ENCODE assay signal across 9 mouse cellular contexts in the genomic region with DNA sequence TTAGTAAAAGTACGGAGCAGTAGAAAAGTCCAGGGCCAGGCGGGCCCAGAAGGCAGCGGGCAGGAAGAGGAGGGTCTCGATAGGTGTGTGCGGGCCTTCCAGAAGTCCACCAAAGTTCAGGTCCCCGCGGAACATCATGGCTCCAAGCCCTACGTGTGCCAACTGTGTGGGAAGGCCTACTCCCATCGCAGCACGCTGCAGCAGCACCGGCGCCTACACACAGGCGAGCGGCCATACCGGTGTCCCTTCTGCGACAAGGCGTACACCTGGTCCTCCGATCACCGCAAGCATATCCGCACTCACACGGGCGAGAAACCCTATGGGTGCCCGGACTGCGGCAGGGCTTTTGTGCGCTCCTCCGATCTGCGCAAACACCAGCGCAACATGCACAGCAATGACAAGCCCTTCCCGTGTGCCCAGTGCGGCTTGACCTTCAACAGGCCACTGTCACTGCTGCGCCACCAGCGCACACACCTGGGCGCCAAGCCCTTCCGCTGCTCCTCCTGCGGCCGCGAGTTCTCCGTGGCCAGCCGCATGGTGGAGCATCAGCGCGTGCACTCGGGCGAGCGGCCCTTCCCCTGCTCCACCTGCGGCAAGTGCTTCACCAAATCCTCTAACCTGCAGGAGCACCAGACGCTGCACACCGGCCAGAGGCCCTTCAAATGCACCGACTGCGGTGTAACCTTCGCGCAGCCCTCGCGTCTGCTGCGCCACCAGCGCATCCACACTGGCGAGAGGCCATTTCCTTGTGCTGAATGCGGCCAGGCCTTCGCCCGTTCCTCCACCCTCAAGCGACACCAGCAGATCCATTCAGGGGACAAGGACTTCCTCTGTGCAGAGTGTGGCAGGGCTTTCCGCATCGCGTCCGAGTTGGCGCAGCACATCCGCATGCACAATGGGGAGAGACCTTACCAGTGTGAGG. TPM values are rescaled to one million over a fixed set of nuclear protein-coding genes. Genes with fewer than 3 reads are reported as not detected.
DNase-seq lines count a peak whose midpoint lies in the region; ATAC-seq and TF ChIP-seq lines count a peak whose summit lies in the region.
"Had no signal": no experiment of that assay in that cellular context is flagged by ENCODE, and none has a peak within 500 bp of the region (broad histone marks: within the 10 kb centered on the region; RNA-seq: fewer than 3 reads in every experiment).

No protein-coding gene starts in this region.

- no peak for TF ChIP-seq EP300 in heart, postnatal 0 days (IDR thresholded peaks at IDR 0.05; ENCODE audit: low read depth)

- H3K4me1 ChIP-seq in heart, postnatal 0 days (ENCODE audit: control insufficient read depth, insufficient read depth), result peaks cover 6% of the 10 kb centered on the region; the same call in 1 of the 2 replicates
- peaks cover 9% of the 10 kb centered on the region for H3K4me1 ChIP-seq in stomach, embryonic 16.5 days (ENCODE audit: control insufficient read depth, insufficient read depth, low read length)

- no peak overlapping the region for H3K27ac ChIP-seq in heart, postnatal 0 days (ENCODE audit: low read depth)
- H3K27ac ChIP-seq in stomach, embryonic 16.5 days (ENCODE audit: low read length), result no peak overlapping the region

- H3K27me3 ChIP-seq in heart, postnatal 0 days (ENCODE audit: control insufficient read depth, insufficient read depth, low read length), result peaks cover 32% of the 10 kb centered on the region
- peaks cover 35% of the 10 kb centered on the region for H3K27me3 ChIP-seq in stomach, embryonic 16.5 days (ENCODE audit: control insufficient read depth, insufficient read depth, low read length)

- H3K4me2 ChIP-seq in heart, postnatal 0 days (ENCODE audit: low read depth, low read length), result peak overlapping the region; percentile 52
- peak overlapping the region; percentile 52 for H3K4me2 ChIP-seq in stomach, embryonic 16.5 days (ENCODE audit: low read depth, low read length)

- no peak overlapping the region for H3K9ac ChIP-seq in heart, postnatal 0 days (replicated peaks; ENCODE audit: low read depth, low read length)
- H3K9ac ChIP-seq in stomach, embryonic 16.5 days (ENCODE audit: low read length), result peak overlapping the region; percentile 16; the same call in 1 of the 2 replicates

- DNase-seq in kidney, postnatal 4 days, result peak; percentile 19 to 46
- no peak for DNase-seq in kidney, postnatal 36 days
- no peak for DNase-seq in heart, postnatal 0 days (ENCODE audit: low spot score)
- peak; percentile 24 for DNase-seq in lung, postnatal 10 days
- DNase-seq in adrenal gland, adult (ENCODE audit: inconsistent age in 2 of 2, low spot score in 1 of 2), result no peak

- H3K4me3 ChIP-seq in heart, postnatal 0 days (ENCODE audit: low read depth, low read length), result peak overlapping the region; percentile 39
- peak overlapping the region; percentile 31 for H3K4me3 ChIP-seq in stomach, embryonic 16.5 days (replicated peaks; ENCODE audit: low read length)

- peak; percentile 78 for ATAC-seq in common myeloid progenitor, adult 5-6 weeks (replicated peaks; ENCODE audit: low read depth, poor library complexity, severe bottlenecking)
- ATAC-seq in heart, postnatal 0 days (ENCODE audit: insufficient read depth, low read depth), result no peak
- ATAC-seq in stomach, embryonic 16.5 days (ENCODE audit: insufficient read depth, low FRiP score), result peak; percentile 44
- ATAC-seq in megakaryocyte-erythroid progenitor cell, adult 5-6 weeks (replicated peaks; ENCODE audit: low FRiP score, low TSS enrichment, poor library complexity, severe bottlenecking), result no peak

- no peak for TF ChIP-seq CTCF in heart, postnatal 0 days (IDR thresholded peaks at IDR 0.05; ENCODE audit: low read depth)

- no peaks in the 10 kb centered on the region for H3K9me3 ChIP-seq in heart, postnatal 0 days (replicated peaks; ENCODE audit: control insufficient read depth, low read length)
- no peaks in the 10 kb centered on the region for H3K9me3 ChIP-seq in stomach, embryonic 16.5 days (replicated peaks; ENCODE audit: control insufficient read depth, low read length)

- WGBS in heart, postnatal 0 days, result 10% methylated on average over 66 of the region's 66 CpGs
- WGBS in stomach, embryonic 16.5 days, result 9% methylated on average over 66 of the region's 66 CpGs

- no peaks in the 10 kb centered on the region for H3K36me3 ChIP-seq in heart, postnatal 0 days (replicated peaks; ENCODE audit: control insufficient read depth, insufficient read depth, low read length)
- no peaks in the 10 kb centered on the region for H3K36me3 ChIP-seq in stomach, embryonic 16.5 days (ENCODE audit: control insufficient read depth, insufficient read depth, low read length)

RNA-seq across cellular contexts. Expression of a gene that starts 3.9 kb away (rescaled TPM):
- not detected in 2 replicates for total RNA-seq in common myeloid progenitor, adult 5-6 weeks (2017)
- not detected in 2 replicates for total RNA-seq in heart, postnatal 0 days (2014; rRNA removed; ENCODE audit: low replicate concordance)
- not detected in 2 replicates for polyA plus RNA-seq in heart, postnatal 0 days (2015; fragmentation: Nextera tagmentation; extraction: Ambion mirVana)
- 0.13 and 0.20 TPM in 2 replicates for polyA plus RNA-seq in stomach, embryonic 16.5 days (2015; fragmentation: Nextera tagmentation; extraction: Ambion mirVana)
- not detected in 2 replicates for total RNA-seq in megakaryocyte-erythroid progenitor cell, adult 5-6 weeks (2014; fragmentation: Nextera tagmentation)
- not detected in 2 replicates for total RNA-seq in megakaryocyte-erythroid progenitor cell, adult 5-6 weeks (2017)
- polyA plus RNA-seq: liver, embryonic 16.5 days had no signal

Comparison
In these comparisons a context has a peak if more than half of its experiments do, and no peak if none do; other contexts are left out.
1. DNase-seq: peak in kidney, postnatal 4 days (2 of 2) and lung, postnatal 10 days (single experiment); none in kidney, postnatal 36 days (0 of 2), heart, postnatal 0 days (single experiment) and adrenal gland, adult (0 of 2).
2. ATAC-seq: peak in common myeloid progenitor, adult 5-6 weeks (single experiment) and stomach, embryonic 16.5 days (single experiment); none in heart, postnatal 0 days (single experiment) and megakaryocyte-erythroid progenitor cell, adult 5-6 weeks (single experiment).